Mouse (Mus musculus) erythroblast, adult 5-6 weeks (primary cell): ENCODE results near the gene Cyth2. TPM values are rescaled to one million over a fixed set of nuclear protein-coding genes. Genes with fewer than 3 reads are reported as not detected.

Experiments used
- ATAC-seq: replicated peaks from 2 replicates; pipeline ENCODE4 v1.8.0; 2016; ENCODE audit warnings: moderate number of reproducible peaks, mild to moderate bottlenecking, moderate TSS enrichment, inconsistent platforms; ENCODE audit not compliant: poor library complexity, low FRiP score, severe bottlenecking
- total RNA-seq, 2 experiments: library from RNA; stranded (forward) in 1 of 2; stranded (reverse) in 1 of 2; fragments of 150-400 nt in 1 of 2; fragments of 200-764, 138-1000 nt in 1 of 2; gene quantifications; 2 replicates each; pipeline versions ENCODE4 v1.2.3 to v1.2.4; 2015 to 2017; ENCODE audit warnings: low replicate concordance in 2 of 2

Gene Cyth2
- total RNA-seq, 2 experiments from 2014 or later: 10.6 to 14.5 TPM

DNA sequence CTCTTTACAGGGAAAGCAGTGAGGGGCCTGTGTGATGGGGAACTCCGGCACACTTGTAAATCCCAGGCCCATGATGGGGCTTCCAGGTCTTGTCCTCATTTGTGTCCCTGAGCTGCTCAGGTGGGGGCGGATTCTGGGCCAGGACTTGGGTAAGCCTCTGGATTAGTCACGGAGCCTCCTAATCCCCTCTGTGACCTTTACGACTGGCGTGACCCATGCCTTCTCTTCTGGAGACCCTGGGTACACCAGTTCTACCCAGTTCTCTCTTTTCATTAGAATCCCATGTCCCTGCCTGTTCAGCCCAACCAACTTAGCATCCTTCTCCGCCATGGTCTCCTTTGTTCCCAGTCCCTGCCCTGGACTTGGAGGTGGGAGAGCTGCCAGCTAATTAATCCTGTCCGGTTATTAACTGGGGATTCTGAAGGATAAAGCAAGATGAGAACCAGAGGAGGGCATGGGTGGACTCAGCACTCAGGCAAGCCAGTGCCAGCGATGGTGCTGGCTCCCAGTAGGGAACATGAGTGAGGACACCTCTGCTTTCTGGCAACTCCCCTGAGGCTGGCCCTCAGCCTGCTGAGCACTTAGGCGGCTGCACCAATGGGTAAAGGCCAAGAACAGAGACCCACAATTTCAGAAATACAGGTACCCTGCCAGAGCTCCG is 1.1 kb upstream of the Cyth2 start:
- no peak for ATAC-seq

GRCm38 (mm10) chr7:45814841-45815240 is 460 bp upstream of the Cyth2 start:
- ATAC-seq: no peak

GRCm38 (mm10) chr7:45812921-45813320 is 1.5 kb downstream of the Cyth2 start:
- ATAC-seq: no peak

DNA sequence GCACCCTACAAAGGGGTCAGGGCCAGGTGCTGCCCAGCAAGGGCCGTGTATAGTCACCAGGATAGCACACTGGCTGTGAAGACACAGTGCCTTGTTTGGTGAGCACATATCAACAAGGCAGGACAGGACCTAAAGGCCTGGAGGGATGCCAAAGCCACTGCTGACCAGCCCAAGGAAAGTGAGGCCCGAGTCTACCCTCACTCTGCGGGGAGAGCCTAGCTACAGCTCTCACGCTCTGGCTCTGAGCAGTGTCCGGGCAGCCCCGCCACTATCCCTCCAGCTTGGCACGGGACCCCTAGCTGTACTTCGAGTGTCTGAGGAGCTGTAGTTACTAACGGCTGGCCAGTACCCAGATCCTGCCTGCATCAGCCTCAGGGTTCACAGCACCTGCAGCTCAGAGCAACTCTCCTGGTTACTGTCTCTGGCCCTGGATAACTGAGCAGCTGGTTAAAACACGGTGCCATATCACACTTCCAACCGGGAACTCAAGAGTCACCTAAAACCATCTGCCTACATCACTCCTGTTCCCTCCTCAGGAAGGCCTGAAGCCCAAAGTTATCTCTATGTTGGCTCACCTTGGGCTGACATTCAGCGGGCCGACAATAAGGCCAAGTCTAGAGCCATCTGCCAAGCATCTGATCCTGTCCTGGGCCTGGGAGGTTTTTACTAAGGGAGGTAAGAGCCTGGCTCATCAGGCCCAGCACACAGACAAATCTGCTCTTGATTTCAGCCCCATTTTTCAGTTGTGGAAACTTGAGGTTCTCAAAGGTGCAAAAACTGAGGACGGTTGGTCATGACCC is 4.9 kb downstream of the Cyth2 start:
- no peak for ATAC-seq

- ATAC-seq: no peak
Observed at GRCm38 (mm10) chr7:45808471-45808870, 5.9 kb downstream of the Cyth2 start.

- no peak for ATAC-seq
Observed at GRCm38 (mm10) chr7:45805941-45806340, 8.4 kb downstream of the Cyth2 start.

DNA sequence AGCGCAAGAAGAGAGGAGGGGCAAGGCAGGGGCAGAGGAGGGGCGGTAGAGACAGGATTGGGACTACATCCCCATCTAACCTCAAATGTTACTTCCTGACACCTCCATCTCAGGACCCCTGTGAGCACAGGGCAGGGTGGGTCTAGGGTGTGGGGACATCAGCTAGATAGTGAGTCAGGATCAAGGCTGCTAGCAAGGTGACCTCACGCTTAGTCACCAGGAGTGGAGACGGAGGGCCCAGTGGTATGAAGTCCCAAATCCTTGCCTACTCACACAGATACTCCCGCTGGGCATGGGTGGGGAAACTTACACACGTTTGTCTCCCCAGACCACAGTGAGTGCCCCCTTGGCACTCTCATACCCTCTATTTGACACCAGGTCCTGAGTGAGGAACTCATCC is 11.8 kb downstream of the Cyth2 start:
- ATAC-seq: no peak

DNA sequence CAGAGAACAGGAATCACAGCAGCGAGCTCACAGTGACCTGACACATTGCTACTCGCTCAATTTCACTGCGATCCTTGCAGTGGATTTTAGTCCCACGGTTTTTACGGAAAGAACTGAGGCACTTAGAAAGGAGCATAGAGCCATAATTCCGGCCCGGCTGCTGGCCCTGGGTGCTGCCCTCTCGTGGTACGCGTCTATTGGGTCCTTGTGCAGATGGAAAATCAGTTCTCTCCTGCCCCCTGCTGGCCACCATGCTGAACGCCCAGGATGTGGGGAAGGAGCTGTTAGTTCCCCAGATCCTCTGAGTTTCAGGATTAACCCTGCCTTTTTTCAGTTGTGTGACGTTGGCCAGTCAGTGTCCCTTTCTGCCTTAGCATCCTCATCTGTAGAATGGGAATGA is 13.0 kb downstream of the Cyth2 start:
- peak; percentile 88 for ATAC-seq

GRCm38 (mm10) chr7:45800546-45801204 is 13.7 kb downstream of the Cyth2 start:
- 0 out of 2 replicates have a peak, but pooled peaks have one; percentile 23 for ATAC-seq

- no peak for ATAC-seq
Observed at GRCm38 (mm10) chr7:45800001-45800400, 14.4 kb downstream of the Cyth2 start.

GRCm38 (mm10) chr7:45798931-45799330 is 15.4 kb downstream of the Cyth2 start:
- no peak for ATAC-seq

DNA sequence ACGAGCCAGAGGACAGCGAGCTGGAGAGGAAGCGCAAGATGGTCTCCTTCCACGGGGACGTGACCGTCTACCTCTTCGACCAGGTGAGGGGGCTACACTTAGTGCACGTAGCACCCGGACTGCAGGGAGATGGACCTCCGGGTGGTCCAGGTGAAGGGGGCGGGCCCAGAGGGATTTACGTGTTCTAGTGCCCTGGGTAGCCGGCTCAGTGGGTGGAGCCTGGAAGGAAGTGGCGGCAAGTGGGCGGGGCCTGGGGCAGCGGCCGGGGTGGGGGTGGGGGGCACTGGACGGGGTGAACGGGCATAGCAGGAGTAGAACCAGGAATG is 15.9 kb downstream of the Cyth2 start:
- no peak for ATAC-seq

GRCm38 (mm10) chr7:45797661-45798510 is 16.5 kb downstream of the Cyth2 start:
- ATAC-seq: no peak

GRCm38 (mm10) chr7:45796950-45797349 is 17.4 kb downstream of the Cyth2 start:
- ATAC-seq: peak; percentile 63

DNA sequence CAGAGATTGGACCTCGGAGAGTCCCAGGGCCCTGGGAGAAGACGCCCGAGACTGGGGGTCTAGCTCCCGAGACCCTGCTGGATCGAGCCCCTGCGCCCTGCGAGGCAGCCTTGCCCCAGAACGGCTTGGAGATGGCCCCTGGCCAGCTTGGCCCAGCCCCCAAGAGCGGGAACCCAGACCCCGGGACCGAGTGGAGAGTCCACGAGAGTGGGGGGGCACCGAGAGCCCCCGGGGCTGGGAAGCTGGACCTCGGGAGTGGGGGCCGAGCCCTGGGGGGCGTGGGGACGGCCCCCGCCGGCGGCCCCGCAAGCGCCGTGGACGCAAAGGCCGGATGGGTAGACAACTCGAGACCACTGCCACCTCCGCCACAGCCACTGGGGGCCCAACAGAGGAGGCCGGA is 19.4 kb downstream of the Cyth2 start:
- no peak for ATAC-seq

GRCm38 (mm10) chr7:45793969-45794585 is 20.3 kb downstream of the Cyth2 start:
- ATAC-seq: no peak

DNA sequence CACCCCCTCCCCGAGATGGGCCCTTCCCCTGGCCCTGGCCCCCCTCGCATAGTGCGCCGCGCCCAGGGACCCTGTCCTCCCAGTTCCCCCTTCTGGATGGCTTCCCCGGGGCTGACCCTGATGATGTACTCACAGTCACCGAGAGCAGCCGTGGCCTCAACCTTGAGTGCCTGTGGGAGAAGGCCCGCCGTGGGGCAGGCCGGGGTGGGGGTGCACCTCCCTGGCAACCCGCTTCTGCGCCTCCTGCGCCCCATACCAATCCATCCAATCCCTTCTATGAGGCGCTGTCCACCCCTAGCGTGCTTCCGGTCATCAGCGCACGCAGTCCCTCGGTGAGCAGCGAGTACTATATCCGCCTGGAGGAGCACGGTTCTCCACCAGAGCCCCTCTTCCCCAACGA is 21.1 kb downstream of the Cyth2 start:
- ATAC-seq: no peak

GRCm38 (mm10) chr7:45791756-45792490 is 22.5 kb downstream of the Cyth2 start:
- ATAC-seq: no peak

- ATAC-seq: no peak
Observed at GRCm38 (mm10) chr7:45790721-45791120, 23.7 kb downstream of the Cyth2 start.
